Mouse (Mus musculus) erythroblast, embryonic 14.5 days (primary cell): ENCODE measurements around the gene Rgs3. TPM values are rescaled to one million over a fixed set of nuclear protein-coding genes. Genes with fewer than 3 reads are reported as not detected.

Source experiments
- H3K27me3 ChIP-seq: 2 replicates; pipeline ENCODE4 v1.6.1; 2012; ENCODE audit warnings: inconsistent platforms; ENCODE audit not compliant: control insufficient read depth
- H3K36me3 ChIP-seq: 2 replicates; pipeline ENCODE4 v1.6.1; 2012; ENCODE audit warnings: mild to moderate bottlenecking, inconsistent platforms; ENCODE audit not compliant: control insufficient read depth
- H3K4me1 ChIP-seq: 2 replicates; pipeline ENCODE4 v1.6.1; 2012; ENCODE audit warnings: inconsistent platforms; ENCODE audit not compliant: control insufficient read depth
- H3K4me3 ChIP-seq: replicated peaks from 2 replicates; pipeline ENCODE3; 2012; ENCODE audit warnings: moderate library complexity, mild to moderate bottlenecking, inconsistent platforms
- H3K9me3 ChIP-seq: 2 replicates; pipeline ENCODE4 v1.6.1; 2012; ENCODE audit warnings: low read length, inconsistent platforms, mixed read lengths; ENCODE audit not compliant: control insufficient read depth
- GATA1 ChIP-seq: IDR thresholded peaks from 2 replicates; pipeline ENCODE4 v1.6.1; 2012; ENCODE audit warnings: low read length, inconsistent platforms, mixed read lengths
- TAL1 ChIP-seq: IDR thresholded peaks from 3 replicates; pipeline ENCODE4 v1.6.1; 2012; ENCODE audit warnings: low read length, inconsistent platforms, mixed read lengths
- polyA plus RNA-seq: library from polyadenylated mRNA; stranded (reverse); fragments of >175 nt; gene quantifications from 2 replicates; pipeline ENCODE4 v1.2.3, GENCODE M21; 2012

Rgs3 gene
- polyA plus RNA-seq, 1 experiment, result 0.13 TPM

DNA sequence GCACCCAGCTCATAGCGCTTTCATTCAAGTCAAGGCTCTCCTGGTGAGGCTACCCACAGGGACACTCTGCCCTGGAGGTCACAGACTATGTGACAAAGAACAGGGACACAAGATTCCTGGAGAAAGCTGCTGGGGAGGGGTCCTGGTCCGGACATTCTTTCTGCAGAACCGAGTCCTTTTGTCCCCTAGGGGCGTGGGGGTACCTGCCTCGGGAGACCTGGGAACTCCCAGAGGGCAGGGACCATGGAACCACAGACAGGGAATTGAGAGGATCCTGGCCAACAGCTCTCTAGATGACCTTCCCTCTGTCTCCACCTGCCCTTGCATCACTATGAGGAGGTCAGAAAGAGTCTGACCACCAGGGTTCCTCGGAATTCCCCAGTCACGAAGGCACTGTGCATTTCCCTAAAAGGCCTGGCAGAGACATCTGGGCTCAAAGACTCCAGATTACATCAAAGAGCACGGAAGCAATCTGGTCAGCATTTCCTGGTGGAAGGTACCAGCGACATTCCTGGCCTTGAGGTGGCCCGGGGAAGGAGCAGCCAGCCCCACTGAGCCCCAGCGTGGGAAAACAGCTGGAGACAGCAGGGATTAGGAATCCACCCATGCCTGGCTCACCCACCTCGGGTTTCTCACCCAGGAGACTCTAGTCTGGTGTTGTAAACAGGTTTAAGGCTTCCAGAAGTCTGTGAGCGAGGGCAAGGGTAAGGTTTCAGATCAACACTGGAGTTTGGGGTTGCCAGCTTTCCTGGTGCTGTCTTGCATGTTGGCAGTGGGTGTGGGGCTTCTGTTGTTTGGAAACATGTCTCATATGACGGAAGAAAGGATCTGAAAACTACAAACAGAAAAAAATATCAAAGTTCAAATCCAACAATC is 183.5 kb downstream of the Rgs3 start:
- Histone ChIP-seq H3K9me3 (no peaks in the 10 kb centered on the region), H3K27me3 (no peaks in the 10 kb centered on the region), H3K36me3 (no peaks in the 10 kb centered on the region), H3K4me1 (no peaks in the 10 kb centered on the region), H3K4me3 (no peak overlapping the region)
- no peak for TF ChIP-seq TAL1
- TF ChIP-seq GATA1, result no peak

DNA sequence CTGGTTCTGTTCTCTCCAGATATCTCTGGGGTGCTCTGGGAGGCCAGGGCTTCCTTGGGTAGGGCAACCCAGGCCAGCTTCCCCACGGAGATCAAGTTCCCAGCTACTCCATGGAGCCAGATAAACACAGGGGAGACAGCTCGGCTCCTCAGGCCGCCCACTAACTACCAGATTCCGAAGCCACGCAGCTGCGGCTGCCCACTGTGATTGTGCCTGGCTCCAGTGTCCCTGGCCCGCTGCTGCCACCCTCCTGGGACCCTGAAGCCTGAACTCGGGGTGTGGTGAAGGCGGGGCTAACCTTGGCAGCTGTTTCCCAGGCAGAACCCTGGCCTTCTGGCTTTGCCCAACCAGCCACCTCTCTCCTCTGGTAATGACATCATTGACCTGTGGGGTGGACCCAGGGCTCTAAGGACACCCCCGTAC is 184.9 kb downstream of the Rgs3 start:
- Histone ChIP-seq H3K4me1 (no peaks in the 10 kb centered on the region), H3K27me3 (no peaks in the 10 kb centered on the region), H3K9me3 (no peaks in the 10 kb centered on the region), H3K36me3 (no peaks in the 10 kb centered on the region), H3K4me3 (no peak overlapping the region)
- TF ChIP-seq TAL1 (no peak), GATA1 (no peak)

DNA sequence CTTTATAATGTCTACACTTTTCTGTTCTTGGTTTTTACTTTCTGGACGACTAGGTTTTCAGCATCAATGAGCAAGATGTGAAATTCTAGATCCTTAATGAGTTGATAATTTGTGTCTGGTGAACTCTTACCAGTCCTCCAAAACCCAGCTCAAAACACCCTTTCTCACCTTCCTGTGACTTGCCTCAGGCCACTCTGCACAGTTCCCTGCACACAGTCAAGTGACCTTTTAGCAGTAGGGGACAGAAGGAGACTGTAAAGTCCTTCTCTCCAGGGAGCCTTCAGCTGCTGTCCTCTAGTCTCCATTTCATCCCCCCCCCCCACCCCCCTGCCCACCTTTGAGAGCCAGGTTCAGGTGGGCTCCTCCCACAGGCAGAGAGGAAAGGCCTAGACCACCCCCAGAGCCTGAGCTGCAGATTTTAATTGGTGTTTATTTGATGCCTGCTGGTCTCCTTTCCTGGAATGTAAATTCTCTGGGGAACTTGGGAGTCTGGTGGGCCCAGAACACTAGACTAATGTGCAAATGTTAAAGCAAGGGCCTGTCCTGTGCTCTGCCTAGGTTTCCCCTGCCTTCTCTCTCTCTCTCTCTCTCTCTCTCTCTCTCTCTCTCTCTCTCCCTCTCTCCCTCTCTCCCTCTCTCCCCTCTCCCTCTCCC is 185.5 kb downstream of the Rgs3 start:
- no peaks in the 10 kb centered on the region for H3K9me3 ChIP-seq
- no peaks in the 10 kb centered on the region for H3K27me3 ChIP-seq
- H3K36me3 ChIP-seq, result no peaks in the 10 kb centered on the region
- TF ChIP-seq TAL1 (no peak), GATA1 (no peak)
- no peaks in the 10 kb centered on the region for H3K4me1 ChIP-seq
- H3K4me3 ChIP-seq, result no peak overlapping the region

Other genes starting within 250 kb of the Rgs3 start
- 1.4 TPM in 2 replicates for gene Fkbp15, start 199.3 kb upstream of the Rgs3 start, polyA plus RNA-seq
- 0.09 and 0.15 TPM in 2 replicates for gene Slc31a1, start 199.1 kb upstream of the Rgs3 start, polyA plus RNA-seq
- gene Cdc26, start 151.2 kb upstream of the Rgs3 start, polyA plus RNA-seq, result 1.4 and 2.1 TPM in 2 replicates
- 0.17 TPM in 2 replicates for gene Prpf4, start 151.1 kb upstream of the Rgs3 start, polyA plus RNA-seq
- not detected in 2 replicates for gene Rnf183, start 124.6 kb upstream of the Rgs3 start, polyA plus RNA-seq
- not detected in 2 replicates for gene Wdr31, start 89.0 kb upstream of the Rgs3 start, polyA plus RNA-seq
- gene Bspry, start 79.8 kb upstream of the Rgs3 start, polyA plus RNA-seq, result 0.03 TPM in 1 of 2 replicates, not detected in the other
- 0.29 and 0.59 TPM in 2 replicates for gene Hdhd3, start 56.4 kb upstream of the Rgs3 start, polyA plus RNA-seq
- gene Alad, start 39.9 kb upstream of the Rgs3 start, polyA plus RNA-seq, result 666 and 744 TPM in 2 replicates
- gene Pole3, start 34.8 kb upstream of the Rgs3 start, polyA plus RNA-seq, result 8.0 and 9.7 TPM in 2 replicates
- gene 4933430I17Rik, start 34.5 kb upstream of the Rgs3 start, polyA plus RNA-seq, result not detected in 2 replicates